Mouse (Mus musculus): ENCODE data around the gene Scube3.
A peak's percentile ranks its signal among the peaks of the same experiment; 100 is the strongest.

Gene Scube3

GRCm38 (mm10) chr17:28135496-28135895, 6.4 kb upstream of the Scube3 start:
- DNase-seq: no peak

- no peak for DNase-seq
These were observed 5.7 kb upstream of the Scube3 start for GRCm38 (mm10) chr17:28136266-28136665.

GRCm38 (mm10) chr17:28138013-28138412, 3.9 kb upstream of the Scube3 start:
- no peak for DNase-seq

GRCm38 (mm10) chr17:28138685-28139084, 3.3 kb upstream of the Scube3 start:
- no peak for DNase-seq

GRCm38 (mm10) chr17:28140431-28141204, 1.3 kb upstream of the Scube3 start:
- no peak for DNase-seq

GRCm38 (mm10) chr17:28141205-28141650, 713 bp upstream of the Scube3 start:
- no peak for DNase-seq

GRCm38 (mm10) chr17:28142700-28143610, 1.0 kb downstream of the Scube3 start:
- DNase-seq: no peak

GRCm38 (mm10) chr17:28143751-28144150, 1.8 kb downstream of the Scube3 start:
- no peak for DNase-seq

GRCm38 (mm10) chr17:28144241-28144640, 2.3 kb downstream of the Scube3 start:
- no peak for DNase-seq

GRCm38 (mm10) chr17:28148288-28148687, 6.3 kb downstream of the Scube3 start:
- DNase-seq: peak; percentile 62 to 69

- DNase-seq: no peak
These were observed 7.8 kb downstream of the Scube3 start for GRCm38 (mm10) chr17:28149734-28150133.

- DNase-seq: no peak
These were observed 8.5 kb downstream of the Scube3 start for GRCm38 (mm10) chr17:28150456-28150855.

GRCm38 (mm10) chr17:28153095-28153494, 11.2 kb downstream of the Scube3 start:
- DNase-seq: no peak

GRCm38 (mm10) chr17:28154970-28155369, 13.0 kb downstream of the Scube3 start:
- DNase-seq: no peak

- no peak for DNase-seq
These were observed 18.4 kb downstream of the Scube3 start for GRCm38 (mm10) chr17:28160361-28160760.

- no peak for DNase-seq
These were observed 19.5 kb downstream of the Scube3 start for GRCm38 (mm10) chr17:28161310-28161881.

- peak; percentile 86 to 90 for DNase-seq
These were observed 21.7 kb downstream of the Scube3 start for GRCm38 (mm10) chr17:28163666-28164065.

- peak in 1 of 2 experiments; percentile 43 for DNase-seq
These were observed 28.7 kb downstream of the Scube3 start for GRCm38 (mm10) chr17:28170460-28171305.

GRCm38 (mm10) chr17:28172690-28173089, 30.7 kb downstream of the Scube3 start:
- DNase-seq: no peak

- DNase-seq: peak; percentile 95 to 96
These were observed 35.0 kb downstream of the Scube3 start, which contains the start of gene Zfp523 for GRCm38 (mm10) chr17:28176775-28177539. TSS of gene Zfp523 (plus strand) at chr17:28177129.

GRCm38 (mm10) chr17:28177540-28178046, 35.7 kb downstream of the Scube3 start:
- DNase-seq: no peak
